Mouse (Mus musculus) thymus, adult 2 months (tissue): ENCODE results near the gene Prkca.

Experiments
- CTCF ChIP-seq: fragments of 200-500 bp; IDR thresholded peaks from 2 replicates; pipeline ENCODE4 v1.5.1; 2012; ENCODE audit warnings: mild to moderate bottlenecking, control low read depth, low read length, moderate library complexity, borderline replicate concordance; ENCODE audit not compliant: control insufficient read depth, poor library complexity, insufficient read depth; ENCODE audit errors: extremely low read depth
- POLR2A ChIP-seq: fragments of 200-500 bp; IDR thresholded peaks from 2 replicates; pipeline ENCODE4 v1.6.1; 2012; ENCODE audit warnings: mild to moderate bottlenecking, low read length, control low read depth, moderate library complexity; ENCODE audit not compliant: control insufficient read depth, poor library complexity, insufficient read depth; ENCODE audit errors: extremely low read depth

- TF ChIP-seq CTCF (no peak), POLR2A (no peak)
Observed at GRCm38 (mm10) chr11:108271305-108271704, 72.4 kb downstream of the Prkca start.
